Mouse (Mus musculus): ENCODE results near the gene Mmp11.

Mmp11 gene

DNA sequence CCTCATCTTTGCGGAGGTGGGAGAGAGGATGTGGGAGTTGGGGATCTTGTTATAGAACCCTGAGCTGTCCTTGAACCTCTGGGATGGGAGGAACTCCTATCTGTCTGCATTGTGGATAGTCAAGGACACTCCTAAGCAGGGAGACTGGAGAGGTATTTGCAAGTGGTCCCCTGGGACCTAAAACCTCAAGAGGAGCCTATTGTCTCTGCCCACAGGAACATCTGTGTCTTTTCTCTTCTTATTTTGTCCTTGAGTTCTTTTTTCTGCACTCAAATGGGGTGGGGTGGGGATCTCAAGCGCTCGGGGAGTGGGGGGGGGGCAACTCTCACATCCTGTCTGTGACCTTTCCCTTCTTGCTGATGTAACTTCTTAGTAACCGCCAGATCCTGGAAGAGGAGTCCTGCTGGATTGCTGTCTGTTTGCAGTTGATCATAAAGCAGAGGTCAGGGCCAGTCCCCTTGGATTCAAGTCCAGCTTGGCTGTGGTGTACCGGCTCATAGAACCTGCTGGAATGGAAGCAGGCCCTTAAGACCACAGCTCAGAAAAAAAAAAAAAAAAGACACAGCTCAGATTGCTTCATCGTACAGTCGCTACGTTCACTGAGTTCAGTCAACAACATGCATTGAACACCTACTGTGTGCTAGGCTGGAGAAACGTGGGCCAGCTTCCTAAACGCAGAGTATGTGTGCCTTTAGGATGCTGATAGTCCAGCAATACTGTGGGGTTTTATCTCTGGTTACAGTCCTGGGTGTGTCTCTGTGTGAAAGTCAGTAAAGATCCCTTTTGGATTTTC lies 1.8 kb upstream of the Mmp11 start:
- no peak for DNase-seq

DNA sequence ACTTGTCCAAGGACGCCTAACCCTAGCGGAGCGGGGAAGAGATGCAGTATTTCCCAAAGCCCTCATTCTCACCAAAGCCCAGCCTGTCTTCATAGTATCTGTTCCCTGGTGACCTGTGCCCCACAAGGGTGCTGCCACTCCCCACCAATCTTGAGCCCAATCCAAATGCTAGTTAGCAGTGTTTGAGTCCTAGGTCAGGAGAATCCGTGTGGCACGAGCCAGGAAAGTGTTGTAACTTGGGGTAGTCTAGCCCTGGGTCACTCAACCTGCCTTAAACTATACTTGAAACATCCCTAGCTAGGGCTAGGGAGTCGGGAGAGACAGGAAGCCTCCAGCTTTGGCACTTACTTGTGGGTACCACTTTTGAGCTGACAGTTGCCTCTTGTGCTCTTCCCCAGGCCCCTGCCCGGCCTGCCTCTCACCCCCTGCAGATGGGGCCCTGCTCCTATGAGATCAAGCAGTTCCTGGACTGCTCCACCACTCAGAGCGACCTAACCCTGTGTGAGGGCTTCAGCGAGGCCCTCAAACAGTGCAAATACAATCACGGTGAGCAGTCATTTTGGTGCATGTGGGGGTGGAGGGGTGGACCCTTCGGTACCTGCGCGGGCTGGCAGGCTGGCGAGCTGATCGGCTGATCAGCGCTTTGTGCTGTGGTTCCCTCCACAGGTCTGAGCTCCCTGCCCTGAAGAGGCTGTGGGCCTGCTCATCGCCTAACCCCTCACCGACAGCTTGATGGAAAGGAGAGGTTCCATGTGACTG lies 792 bp upstream of the Mmp11 start:
- DNase-seq = no peak

DNA sequence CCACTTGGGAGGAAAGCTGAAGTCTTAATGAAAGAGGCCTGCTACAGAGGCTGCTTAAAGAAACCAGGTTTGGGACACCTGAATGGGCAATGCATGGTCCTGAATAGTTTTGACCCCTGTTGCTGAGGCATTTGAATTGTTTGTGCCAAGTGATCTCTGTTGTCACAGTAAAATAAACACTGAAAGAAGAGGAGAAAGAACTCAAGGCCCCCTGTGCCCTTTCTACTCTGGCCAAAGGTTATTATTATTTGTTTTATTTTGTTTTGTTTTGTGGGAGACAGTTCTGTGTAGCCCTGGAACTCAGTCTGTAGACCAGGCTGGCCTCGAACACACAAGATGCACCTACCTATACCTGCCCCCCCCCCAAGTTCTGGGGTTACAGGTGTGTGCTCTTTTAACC lies 1.3 kb downstream of the Mmp11 start:
- no peak for DNase-seq

DNA sequence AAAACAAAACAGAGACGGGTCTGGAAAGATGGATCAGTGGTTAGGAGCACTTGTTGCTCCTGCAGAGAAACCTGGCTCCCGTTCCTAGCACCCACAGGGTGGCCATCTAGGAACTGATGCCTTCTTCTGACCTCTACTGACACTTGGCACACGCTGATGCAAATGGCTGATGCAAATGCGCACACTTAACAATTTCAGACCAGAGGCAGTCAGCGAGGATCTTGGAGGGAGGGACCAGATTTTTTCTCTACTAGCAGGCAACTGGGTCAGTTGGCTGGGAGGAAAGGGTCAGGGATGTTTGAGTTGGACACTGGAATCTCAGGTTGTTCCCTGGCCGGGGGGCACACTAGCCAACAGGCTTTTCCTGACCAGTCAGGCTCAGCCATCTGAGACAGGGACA lies 3.4 kb downstream of the Mmp11 start, which contains the start of gene Chchd10:
Gene Chchd10, plus strand, starts transcription at position 240 of the 400 bp plus-strand sequence.
- no peak for DNase-seq

DNA sequence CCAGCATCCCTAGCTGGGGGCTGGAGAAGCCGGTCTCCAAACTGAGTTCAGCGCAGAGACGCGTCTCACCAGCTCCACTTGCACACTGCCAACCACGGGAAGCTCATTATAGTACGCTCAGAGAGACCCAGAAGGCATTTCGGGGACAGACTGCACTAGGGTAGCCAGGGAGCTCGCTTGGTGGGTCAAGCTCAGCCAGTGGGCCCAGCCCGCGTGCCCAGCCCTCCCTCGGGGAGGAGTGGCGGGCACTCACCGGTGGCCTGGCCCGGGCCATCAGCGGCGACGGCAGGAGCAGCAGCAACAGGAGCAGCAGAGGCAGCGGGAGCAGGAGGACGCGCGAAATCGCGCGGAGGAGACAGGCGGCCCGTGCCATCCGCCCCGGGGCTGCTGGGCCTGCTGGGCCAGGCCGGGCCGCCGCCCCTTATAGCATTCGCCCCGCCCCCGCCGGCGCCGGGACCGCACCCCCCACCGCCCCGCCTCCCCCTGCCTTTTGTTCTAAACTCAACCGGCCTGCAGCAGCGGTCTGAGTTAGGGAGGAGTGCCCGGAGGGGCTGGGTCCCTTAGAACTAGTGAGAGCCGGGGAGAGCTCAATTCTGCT lies 4.1 kb downstream of the Mmp11 start:
- no peak for DNase-seq

DNA sequence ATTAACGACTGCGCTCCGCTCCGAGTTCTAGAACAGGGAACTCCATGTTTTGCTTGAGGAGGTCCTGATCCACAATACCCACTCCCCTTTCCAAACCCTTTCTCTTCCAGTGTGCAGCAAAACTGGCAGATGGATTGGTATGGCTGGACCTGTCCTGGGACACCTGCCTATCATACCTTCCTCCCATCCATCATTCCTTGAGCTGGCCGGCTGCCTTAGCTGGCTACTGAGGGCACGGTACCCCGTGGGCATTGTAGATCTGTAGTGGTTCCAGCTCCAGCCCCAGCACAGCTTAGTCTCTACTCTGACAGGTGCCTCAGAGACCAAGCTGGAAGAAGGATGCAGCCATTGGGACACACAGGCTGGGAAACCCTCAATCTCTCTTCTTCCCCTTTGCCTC lies 5.0 kb downstream of the Mmp11 start:
- no peak for DNase-seq

DNA sequence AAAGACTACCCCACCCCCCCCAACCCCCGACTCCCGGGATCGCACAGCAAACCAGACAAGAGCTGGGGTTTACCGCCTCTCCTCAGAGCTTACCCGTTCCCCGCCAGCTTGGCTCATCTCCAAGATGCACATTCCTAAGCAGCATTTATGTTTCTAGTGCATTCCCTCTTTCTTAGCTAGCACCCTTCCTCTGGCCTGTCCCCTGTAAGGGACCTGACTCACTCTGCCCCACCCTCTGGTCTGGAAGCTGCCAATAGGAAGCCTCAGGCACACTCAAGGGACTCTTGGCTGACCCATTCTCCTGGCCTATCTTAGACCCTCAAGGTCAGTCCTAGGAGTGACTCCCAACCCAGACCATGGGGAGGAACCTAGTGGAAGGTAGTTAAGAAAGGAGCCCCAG lies 6.0 kb downstream of the Mmp11 start:
- no peak for DNase-seq

DNA sequence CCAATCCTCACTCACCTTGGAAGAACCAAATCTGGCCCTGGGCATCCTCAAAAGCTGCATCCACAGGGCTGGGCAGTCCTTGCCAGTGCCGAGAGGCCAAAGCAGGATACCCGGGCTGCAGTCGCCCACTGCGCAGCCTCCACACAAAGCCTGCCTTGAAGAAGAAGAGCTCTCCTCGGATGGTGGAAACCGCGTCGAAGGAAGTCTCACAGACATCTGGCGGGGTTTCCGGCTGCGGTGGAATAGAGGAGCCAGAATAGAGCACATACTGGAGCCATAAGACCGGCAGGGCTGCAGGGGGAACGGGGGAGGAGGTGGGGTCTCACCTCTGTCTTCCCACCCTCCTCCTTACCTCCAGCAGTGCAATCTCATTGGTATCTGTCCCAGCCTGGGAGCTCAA lies 9.9 kb downstream of the Mmp11 start:
- DNase-seq = no peak

DNA sequence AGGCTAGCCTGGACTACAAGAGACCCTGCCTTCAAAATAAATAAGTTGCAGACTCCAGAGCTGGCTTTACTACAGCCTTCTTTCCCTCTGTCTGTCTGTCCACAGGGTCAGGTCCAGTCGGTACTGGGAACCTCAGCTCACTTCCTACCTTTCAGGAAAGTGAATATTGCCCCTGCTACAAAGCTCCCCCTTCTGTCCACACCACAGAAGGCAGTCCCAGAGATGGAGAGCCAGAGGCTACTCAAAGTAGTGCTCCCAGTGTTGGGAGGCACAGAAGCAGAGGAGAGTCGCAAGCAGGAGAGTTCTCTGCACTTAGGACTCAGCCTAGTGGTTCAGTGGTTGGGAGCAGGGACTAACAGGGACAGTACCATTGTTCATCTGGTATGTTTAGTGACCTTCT lies 12.0 kb downstream of the Mmp11 start:
- no peak for DNase-seq

DNA sequence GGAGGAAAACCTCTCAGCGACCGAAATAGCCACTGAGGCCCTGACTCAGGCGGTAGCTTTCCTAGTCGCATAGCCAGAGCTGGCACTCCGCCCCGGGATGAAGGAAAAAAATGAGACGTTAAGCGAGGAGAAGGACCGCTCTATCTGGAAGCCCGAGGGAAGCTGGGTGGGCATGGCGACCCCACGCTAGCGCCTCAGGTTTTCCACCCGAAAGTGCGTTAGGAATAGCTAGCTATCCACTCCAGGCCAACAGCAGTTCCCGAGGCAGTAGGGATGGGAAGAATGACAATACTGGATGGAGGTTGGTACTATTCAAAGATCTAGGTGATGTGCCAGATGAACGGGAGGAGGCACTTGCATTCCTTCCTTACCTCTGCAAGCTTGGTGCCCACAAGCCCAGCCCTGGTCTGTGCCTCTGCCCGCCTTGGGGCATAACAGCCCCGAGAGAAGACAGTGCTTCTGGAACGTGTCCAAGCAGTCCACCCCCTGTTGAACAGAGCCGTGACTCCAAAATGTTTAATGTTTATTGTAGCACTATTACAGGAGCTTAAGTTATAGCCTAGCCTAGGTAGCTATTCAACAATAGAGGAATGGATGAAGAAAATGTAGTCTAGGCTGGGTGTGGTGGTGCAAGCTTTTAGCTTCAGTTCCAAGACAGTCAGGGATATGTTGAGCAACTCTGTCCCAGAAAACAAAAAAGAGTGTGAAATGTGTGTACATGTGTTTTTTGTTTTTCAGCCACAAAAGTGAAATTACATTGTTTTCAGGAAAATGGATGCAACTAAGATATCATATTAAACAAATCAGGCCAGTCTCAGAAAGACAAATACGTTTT lies 14.4 kb downstream of the Mmp11 start:
- DNase-seq = peak; percentile 72

DNA sequence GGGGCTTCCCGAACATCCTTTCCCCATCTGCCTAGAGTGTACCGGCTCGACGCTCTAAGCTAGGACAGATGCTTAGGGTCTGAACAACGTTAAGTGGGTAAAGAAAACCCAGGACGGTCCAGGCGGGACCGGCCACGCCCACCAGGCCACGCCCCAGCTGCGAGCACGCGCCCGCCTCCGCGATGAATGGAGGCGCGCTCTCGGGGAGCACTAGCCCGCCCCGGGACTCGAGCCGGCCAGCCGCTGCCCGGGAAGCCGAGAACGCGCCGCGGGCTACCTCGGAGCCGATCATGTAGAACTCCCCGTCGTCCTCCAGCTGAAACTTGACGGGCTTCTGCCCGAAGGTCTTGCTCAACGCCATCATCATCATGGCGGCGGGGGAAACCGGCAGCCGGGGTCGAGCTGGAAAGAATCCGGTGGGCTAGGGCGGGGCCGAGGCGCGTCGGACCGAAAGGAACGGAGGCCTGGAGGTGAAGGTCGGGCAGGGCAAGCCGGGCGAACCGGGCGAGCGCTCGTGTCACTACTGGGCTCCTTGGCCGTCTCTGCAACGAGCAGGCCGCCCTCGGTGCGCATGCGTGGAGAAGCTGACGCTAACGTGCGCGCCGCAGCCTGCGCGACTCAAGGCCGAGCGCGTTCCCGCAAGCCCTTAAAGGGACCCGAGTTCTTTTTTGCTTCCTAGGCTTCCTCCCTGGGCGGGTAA lies 15.1 kb downstream of the Mmp11 start, which contains the start of gene Smarcb1:
Gene Smarcb1, minus strand, starts transcription at position 592 of the 700 bp plus-strand sequence.
- peak; percentile 96 for DNase-seq

DNA sequence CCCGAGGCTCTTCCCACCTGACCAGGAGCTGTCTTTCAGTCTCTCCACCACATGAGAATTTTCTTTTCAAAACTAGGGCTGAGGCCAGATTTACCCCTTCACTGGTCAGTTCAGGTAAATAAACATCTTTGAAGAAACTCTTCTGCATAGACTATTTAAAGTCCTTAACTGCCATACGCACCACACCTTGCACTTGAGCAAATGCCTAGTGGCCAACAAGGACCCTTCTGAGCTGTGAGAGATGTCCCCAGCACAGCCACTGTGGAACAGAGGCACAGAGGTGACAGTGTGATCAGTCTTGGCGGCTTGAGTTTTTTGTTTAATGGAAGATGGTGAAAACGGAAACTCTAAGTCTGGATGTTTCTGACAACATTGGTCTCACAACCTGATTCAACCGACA lies 17.3 kb downstream of the Mmp11 start:
- DNase-seq = no peak

DNA sequence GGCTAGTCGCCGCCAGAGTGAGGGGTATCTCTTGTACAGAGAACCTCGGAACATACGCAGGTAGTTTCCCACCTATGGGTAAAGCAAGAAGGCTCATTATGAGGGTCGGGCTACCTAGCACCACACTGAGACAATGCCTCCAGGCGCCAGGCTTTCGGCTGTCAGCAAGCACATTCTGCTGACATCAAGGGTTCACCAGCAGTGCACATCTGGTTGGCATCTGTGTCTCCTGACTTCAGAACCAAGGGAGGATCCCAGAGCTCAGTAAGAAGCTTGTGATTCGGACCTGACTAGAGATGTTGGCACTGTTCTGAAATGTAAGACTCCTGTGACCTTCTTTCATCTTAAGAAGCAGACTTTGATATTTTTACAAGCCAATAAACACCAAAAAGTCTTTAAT lies 19.5 kb downstream of the Mmp11 start:
- DNase-seq = no peak

DNA sequence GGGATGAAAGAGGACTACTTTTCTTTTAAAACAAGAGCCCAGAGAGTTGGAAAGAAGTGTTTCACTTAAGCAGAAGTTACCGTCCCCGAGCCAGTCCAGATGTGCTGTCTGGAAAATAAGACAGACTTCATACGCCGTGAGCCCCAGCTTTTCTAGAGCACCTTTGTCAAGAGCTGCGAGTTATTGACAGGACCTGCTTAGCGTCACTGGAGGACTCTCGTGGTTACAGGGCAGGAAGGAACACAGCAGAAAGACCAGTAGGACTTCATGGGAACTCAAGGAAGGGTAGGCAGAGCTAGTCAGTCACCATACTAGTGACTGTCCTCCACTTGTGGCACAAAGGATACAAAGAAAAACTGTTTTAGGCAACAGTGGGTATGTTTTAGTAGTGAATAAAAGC lies 20.7 kb downstream of the Mmp11 start:
- DNase-seq = no peak

DNA sequence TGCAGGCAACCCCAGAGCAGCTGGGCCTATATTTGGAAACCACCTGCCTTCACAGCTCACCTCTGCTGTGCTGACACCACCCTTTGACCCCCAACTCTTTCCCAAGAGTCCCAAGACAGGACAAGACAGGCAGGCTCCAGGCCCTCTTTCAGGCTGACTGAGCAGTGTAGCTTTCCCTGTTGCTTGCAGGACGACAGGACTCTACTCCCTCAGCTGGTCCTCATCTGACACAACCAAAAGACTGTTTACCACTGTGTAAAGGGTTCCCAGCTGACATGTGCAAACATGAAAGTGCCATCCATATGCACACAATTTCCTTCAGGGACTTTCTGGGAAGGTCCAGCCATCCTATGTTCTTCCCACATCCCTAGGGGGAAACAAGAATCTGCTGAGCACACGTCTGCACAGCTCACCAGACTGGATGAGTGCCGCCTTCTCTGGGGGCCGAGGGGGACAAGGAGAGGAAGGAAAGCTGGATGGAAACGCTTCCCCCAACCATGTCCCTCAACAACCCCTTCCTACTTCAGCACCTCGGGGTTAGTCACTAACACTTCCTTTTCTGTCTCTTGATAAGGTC lies 23.2 kb downstream of the Mmp11 start:
- DNase-seq = no peak

DNA sequence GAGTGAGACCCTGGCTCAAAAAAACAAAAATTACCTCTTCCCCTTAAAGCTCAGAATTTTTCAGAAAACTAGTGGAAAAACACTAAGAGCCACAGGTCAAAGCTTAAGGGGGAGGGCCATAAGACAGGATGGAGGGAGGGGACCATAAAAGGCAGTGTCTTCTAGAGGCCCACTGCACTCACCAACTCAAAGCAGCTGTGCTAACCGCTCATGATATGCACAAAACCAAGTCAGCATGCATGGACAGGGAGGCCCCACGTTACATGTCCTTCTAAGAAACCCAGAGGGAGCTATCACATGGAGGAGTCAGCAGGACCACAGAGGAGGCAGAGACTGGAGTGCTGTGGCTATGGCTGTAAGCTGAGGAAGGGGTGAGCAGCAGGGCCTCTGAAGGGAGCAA lies 25.6 kb downstream of the Mmp11 start:
- DNase-seq = no peak

DNA sequence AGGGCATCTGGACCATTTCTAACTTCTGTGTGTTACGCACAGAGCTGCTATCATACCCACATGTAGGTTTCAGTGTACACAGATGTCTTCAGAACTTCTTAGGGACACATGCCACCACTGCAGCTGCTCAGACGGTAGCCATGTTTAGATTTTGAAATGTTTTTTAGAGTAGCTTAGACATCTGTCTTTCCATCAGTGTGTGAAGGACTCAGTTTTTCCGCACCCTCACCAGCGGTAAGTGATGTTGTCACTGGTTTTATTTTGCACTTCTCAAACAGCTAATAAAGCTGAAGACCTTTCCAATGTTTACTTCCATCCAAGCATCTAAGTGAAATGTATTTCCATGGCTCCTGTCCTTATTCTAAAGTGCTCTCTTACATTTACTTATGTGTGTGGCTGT lies 29.4 kb downstream of the Mmp11 start:
- no peak for DNase-seq

DNA sequence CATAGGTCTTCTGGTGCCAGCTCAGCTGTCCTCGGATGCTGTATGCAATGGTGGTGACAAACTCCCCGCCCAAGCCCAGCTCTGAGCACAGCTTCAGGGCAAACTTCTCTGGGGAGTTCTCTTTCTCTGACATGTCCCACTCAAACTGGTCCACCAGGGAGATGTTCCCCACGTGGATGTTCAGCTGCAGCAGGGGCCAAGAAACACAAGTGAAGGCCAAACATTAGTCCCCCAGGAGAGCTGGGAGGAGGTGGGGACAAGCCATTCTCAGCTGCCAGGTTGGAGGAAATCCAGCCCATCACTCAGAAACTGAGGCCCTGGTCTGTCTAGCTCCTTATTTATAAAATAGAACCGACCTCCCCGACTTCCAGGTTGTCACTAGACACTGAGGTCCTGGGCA lies 31.9 kb downstream of the Mmp11 start:
- no peak for DNase-seq

DNA sequence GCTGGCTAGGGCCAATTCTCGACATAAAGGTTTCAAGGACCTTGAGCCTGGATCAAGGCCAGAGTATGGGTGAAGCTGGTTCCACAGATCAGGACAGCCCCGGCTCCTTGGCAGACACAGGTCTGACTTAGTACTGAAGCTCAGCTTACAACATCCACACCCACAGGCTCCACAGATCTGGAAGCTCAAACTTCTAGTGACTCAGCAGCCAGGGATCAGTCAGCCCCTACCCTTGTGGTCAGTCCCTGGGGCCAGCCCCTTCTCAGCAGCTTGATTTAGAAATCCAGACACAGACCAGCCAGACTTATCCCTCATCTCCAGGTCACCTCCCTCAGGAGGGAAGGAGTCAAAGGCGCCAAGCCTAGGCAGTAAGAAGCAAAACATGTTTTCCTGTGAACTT lies 37.5 kb downstream of the Mmp11 start:
- no peak for DNase-seq

DNA sequence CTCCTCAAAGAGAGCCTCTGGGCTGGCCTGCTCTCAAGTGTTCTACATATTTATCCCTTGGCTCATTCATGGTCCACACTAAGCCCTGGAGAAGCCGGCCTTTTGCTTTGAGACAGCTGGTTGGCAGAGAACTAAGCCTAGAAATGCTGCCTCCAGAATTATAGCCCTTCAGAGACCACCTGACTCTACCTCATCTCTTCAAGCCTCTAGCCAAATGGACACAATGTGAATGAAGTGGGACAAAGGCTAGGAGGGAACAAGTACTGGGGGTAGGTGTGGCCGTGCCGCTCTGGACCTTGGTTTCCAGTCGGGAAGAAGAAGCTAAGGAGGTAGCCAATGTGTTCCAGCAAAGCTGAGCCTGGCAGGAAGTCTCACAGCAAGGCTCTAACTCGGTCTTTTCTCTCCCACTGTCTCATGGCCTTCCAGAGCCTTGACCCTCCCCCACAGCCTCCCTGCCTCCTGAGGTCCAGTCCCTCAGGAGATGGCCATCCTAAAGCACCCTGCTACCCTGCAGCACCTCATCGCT lies 38.2 kb downstream of the Mmp11 start:
- DNase-seq = no peak

DNA sequence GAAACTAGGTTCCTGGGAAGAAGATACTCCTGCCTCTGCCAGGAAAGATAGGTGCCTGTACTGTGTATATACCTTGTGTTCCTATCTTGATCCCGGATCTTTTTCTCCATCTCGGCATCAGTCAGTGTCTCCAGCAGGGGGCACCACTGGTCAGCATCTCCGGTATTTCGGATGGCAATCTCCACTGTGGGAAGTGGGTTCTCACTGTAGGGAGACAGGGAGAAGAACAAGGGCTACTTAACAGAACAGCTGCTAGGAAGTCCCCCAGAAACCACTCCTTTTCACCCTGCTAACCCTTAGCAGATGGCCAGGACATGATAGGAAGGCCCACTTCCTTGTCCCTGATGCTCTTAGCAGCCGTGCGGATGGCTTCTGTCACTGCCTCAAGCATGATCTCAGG lies 38.9 kb downstream of the Mmp11 start:
- peak; percentile 84 for DNase-seq

DNA sequence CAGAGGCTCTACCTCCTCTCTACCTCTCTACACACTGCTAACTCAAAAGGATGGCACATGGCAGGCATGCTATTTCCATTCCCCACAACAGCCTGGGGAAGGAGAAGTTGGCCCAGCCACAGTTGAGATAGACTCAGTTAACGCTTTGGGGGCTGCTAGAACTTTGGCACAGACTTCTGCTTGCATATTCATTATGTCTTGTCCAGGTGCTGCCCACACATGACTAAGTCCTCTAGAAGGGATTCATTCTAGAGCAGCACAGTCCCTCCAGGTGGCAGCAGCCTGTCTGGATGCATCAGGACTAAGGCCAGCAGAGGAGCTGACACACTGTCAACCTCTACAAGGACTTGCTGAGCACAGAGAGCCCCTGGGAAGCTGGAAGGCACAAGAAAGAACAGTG lies 40.1 kb downstream of the Mmp11 start:
- no peak for DNase-seq
